Mouse (Mus musculus) E14TG2a.4 (cell line): ENCODE results near the gene Tbc1d9b.

ENCODE experiments used
- CTCF ChIP-seq: conservative IDR thresholded peaks from 2 replicates; pipeline ENCODE4 v1.5.1; 2014; ENCODE audit warnings: low read length
- NANOG ChIP-seq: IDR thresholded peaks from 2 replicates; pipeline ENCODE4 v1.6.1; 2014; ENCODE audit warnings: borderline replicate concordance, low read length, mixed read lengths
- POU5F1 ChIP-seq: IDR thresholded peaks from 2 replicates; pipeline ENCODE4 v1.6.1; 2014; ENCODE audit warnings: low read length, borderline replicate concordance

DNA sequence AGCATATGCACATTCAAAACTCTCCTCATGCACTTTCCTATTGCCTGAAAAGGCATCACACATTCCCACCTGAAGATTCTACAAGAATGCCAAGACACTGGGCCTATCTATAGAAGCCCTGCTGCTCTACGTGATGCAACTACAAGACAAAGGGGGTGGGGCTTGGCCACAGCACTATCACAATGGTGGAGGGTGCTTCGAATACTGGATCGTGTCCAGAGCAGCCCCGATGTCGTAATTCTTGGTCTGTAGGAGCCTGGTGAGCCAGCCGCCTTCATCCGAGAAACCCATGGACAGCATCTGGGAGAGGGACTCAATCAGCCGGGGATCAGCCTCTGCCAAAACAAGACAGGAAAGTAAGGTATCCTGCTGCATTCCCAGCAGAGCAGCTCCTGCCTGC is 69.4 kb downstream of the Tbc1d9b start:
- TF ChIP-seq CTCF, result no peak
- TF ChIP-seq POU5F1, result no peak
- no peak for TF ChIP-seq NANOG
